Mouse (Mus musculus): ENCODE data around the gene Abcc3.

Abcc3 gene

GRCm38 (mm10) chr11:94349839-94350238, 43.0 kb downstream of the Abcc3 start:
- no peak for DNase-seq

- no peak for DNase-seq
Measured at GRCm38 (mm10) chr11:94347063-94347575, 45.7 kb downstream of the Abcc3 start.

GRCm38 (mm10) chr11:94346611-94347010, 46.2 kb downstream of the Abcc3 start:
- no peak for DNase-seq

GRCm38 (mm10) chr11:94345926-94346325, 46.9 kb downstream of the Abcc3 start:
- no peak for DNase-seq

GRCm38 (mm10) chr11:94344470-94344869, 48.3 kb downstream of the Abcc3 start:
- no peak for DNase-seq

GRCm38 (mm10) chr11:94343955-94344358, 48.8 kb downstream of the Abcc3 start:
- DNase-seq: no peak

- no peak for DNase-seq
Measured at GRCm38 (mm10) chr11:94342114-94342905, 50.5 kb downstream of the Abcc3 start.

GRCm38 (mm10) chr11:94340948-94341933, 51.6 kb downstream of the Abcc3 start:
- DNase-seq: no peak

GRCm38 (mm10) chr11:94339732-94340585, 52.8 kb downstream of the Abcc3 start:
- peak; percentile 56 for DNase-seq

- no peak for DNase-seq
Measured at GRCm38 (mm10) chr11:94338347-94338746, 54.5 kb downstream of the Abcc3 start.

- no peak for DNase-seq
Measured at GRCm38 (mm10) chr11:94336551-94336950, 56.2 kb downstream of the Abcc3 start.

GRCm38 (mm10) chr11:94334386-94334968, 58.3 kb downstream of the Abcc3 start:
- no peak for DNase-seq

GRCm38 (mm10) chr11:94332726-94333125, 60.1 kb downstream of the Abcc3 start:
- no peak for DNase-seq

GRCm38 (mm10) chr11:94330211-94330610, 62.6 kb downstream of the Abcc3 start:
- DNase-seq: no peak

GRCm38 (mm10) chr11:94329270-94329891, 63.4 kb downstream of the Abcc3 start:
- peak; percentile 59 for DNase-seq

- DNase-seq: no peak
Measured at GRCm38 (mm10) chr11:94328644-94329025, 64.2 kb downstream of the Abcc3 start.

- DNase-seq: peak; percentile 97
Measured at GRCm38 (mm10) chr11:94327693-94328643, 64.8 kb downstream of the Abcc3 start, which contains the start of gene Ankrd40. TSS of gene Ankrd40 (plus strand) at chr11:94328001.

GRCm38 (mm10) chr11:94326961-94327411, 65.8 kb downstream of the Abcc3 start:
- DNase-seq: peak; percentile 64

GRCm38 (mm10) chr11:94324618-94325017, 68.2 kb downstream of the Abcc3 start:
- DNase-seq: no peak

- no peak for DNase-seq
Measured at GRCm38 (mm10) chr11:94323271-94323925, 69.4 kb downstream of the Abcc3 start.
